Mouse (Mus musculus): Measurements from ENCODE around the gene Zfp985.
"Not testable (repeated sequence)": the region's sequence is repeated elsewhere in the genome, so short reads cannot be mapped to it uniquely, and the experiment has no call there.

Gene Zfp985

GRCm38 (mm10) chr4:147553071-147553470, at the start of gene Zfp985:
Gene Zfp985, plus strand, starts transcription at chr4:147553277.
- not testable (repeated sequence) for DNase-seq (ENCODE audit: low spot score in 2 of 2)

GRCm38 (mm10) chr4:147509174-147509573, 43.9 kb upstream of the Zfp985 start:
- no peak for DNase-seq (ENCODE audit: low spot score in 2 of 2)

- no peak for DNase-seq (ENCODE audit: low spot score in 2 of 2)
Observed at GRCm38 (mm10) chr4:147518981-147519380, 34.1 kb upstream of the Zfp985 start.

GRCm38 (mm10) chr4:147520100-147520499, 33.0 kb upstream of the Zfp985 start:
- no peak for DNase-seq (ENCODE audit: low spot score in 2 of 2)

GRCm38 (mm10) chr4:147525125-147525524, 28.0 kb upstream of the Zfp985 start:
- DNase-seq (ENCODE audit: low spot score in 2 of 2), result no peak

GRCm38 (mm10) chr4:147530366-147530765, 22.7 kb upstream of the Zfp985 start:
- DNase-seq (ENCODE audit: low spot score in 2 of 2), result no peak

GRCm38 (mm10) chr4:147535916-147536315, 17.2 kb upstream of the Zfp985 start:
- not testable (repeated sequence) for DNase-seq (ENCODE audit: low spot score in 2 of 2)

- DNase-seq (ENCODE audit: low spot score in 2 of 2), result no peak
Observed at GRCm38 (mm10) chr4:147537702-147538101, 15.4 kb upstream of the Zfp985 start.

GRCm38 (mm10) chr4:147539918-147540317, 13.2 kb upstream of the Zfp985 start, which contains the start of gene Gm16503:
Gene Gm16503, plus strand, starts transcription at chr4:147540218.
- not testable (repeated sequence) for DNase-seq (ENCODE audit: low spot score in 2 of 2)

- DNase-seq (ENCODE audit: low spot score in 2 of 2), result no peak
Observed at GRCm38 (mm10) chr4:147541105-147541504, 12.0 kb upstream of the Zfp985 start.

GRCm38 (mm10) chr4:147554361-147554760, 1.3 kb downstream of the Zfp985 start:
- not testable (repeated sequence) for DNase-seq (ENCODE audit: low spot score in 2 of 2)

- DNase-seq (ENCODE audit: low spot score in 2 of 2), result not testable (repeated sequence)
Observed at GRCm38 (mm10) chr4:147556921-147557320, 3.8 kb downstream of the Zfp985 start.

- DNase-seq (ENCODE audit: low spot score in 2 of 2), result not testable (repeated sequence)
Observed at GRCm38 (mm10) chr4:147558011-147558410, 4.9 kb downstream of the Zfp985 start.

GRCm38 (mm10) chr4:147559096-147559495, 6.0 kb downstream of the Zfp985 start:
- not testable (repeated sequence) for DNase-seq (ENCODE audit: low spot score in 2 of 2)

GRCm38 (mm10) chr4:147565426-147566220, 12.5 kb downstream of the Zfp985 start:
- no peak for DNase-seq (ENCODE audit: low spot score in 2 of 2)

GRCm38 (mm10) chr4:147571156-147571555, 18.1 kb downstream of the Zfp985 start:
- DNase-seq (ENCODE audit: low spot score in 2 of 2), result not testable (repeated sequence)

- not testable (repeated sequence) for DNase-seq (ENCODE audit: low spot score in 2 of 2)
Observed at GRCm38 (mm10) chr4:147579371-147579770, 26.3 kb downstream of the Zfp985 start.

- DNase-seq (ENCODE audit: low spot score in 2 of 2), result no peak
Observed at GRCm38 (mm10) chr4:147586511-147587473, 33.7 kb downstream of the Zfp985 start.

GRCm38 (mm10) chr4:147594630-147595029, 41.6 kb downstream of the Zfp985 start:
- not testable (repeated sequence) for DNase-seq (ENCODE audit: low spot score in 2 of 2)

- no peak for DNase-seq (ENCODE audit: low spot score in 2 of 2)
Observed at GRCm38 (mm10) chr4:147597685-147598084, 44.6 kb downstream of the Zfp985 start.

- no peak for DNase-seq (ENCODE audit: low spot score in 2 of 2)
Observed at GRCm38 (mm10) chr4:147598831-147599230, 45.8 kb downstream of the Zfp985 start.

GRCm38 (mm10) chr4:147601881-147602280, 48.8 kb downstream of the Zfp985 start:
- no peak for DNase-seq (ENCODE audit: low spot score in 2 of 2)

All from frontal cortex, postnatal 10 days (tissue).